Mouse (Mus musculus) frontal cortex, adult 2 months (tissue): Measurements from ENCODE around the gene Asrgl1. TPM values are rescaled to one million over a fixed set of nuclear protein-coding genes. Genes with fewer than 3 reads are reported as not detected.

Source experiments
- DNase-seq, 2 experiments: peaks; one replicate each; pipeline ENCODE4 v3.0.0; 2022; ENCODE audit warnings: low spot score in 1 of 2; ENCODE audit errors: extremely low spot score in 1 of 2
- polyA plus RNA-seq: library from polyadenylated mRNA; depleted of rRNA; stranded (reverse); fragments of >200 nt; gene quantifications from 2 replicates; pipeline ENCODE4 v1.2.3, GENCODE M21; 2012; rRNA removed

The Asrgl1 gene
- polyA plus RNA-seq, 1 experiment = 83.1 TPM

- no peak for DNase-seq
These were observed 61.5 kb downstream of the Asrgl1 start for GRCm38 (mm10) chr19:9073776-9074411.

GRCm38 (mm10) chr19:9072157-9072530, 63.3 kb downstream of the Asrgl1 start:
- no peak for DNase-seq

- DNase-seq = peak in 1 of 2 experiments; percentile 17
These were observed 63.8 kb downstream of the Asrgl1 start for GRCm38 (mm10) chr19:9071456-9072156.

- DNase-seq = no peak
These were observed 65.1 kb downstream of the Asrgl1 start for GRCm38 (mm10) chr19:9070316-9070715.

- peak in 1 of 2 experiments; percentile 56 for DNase-seq
These were observed 65.6 kb downstream of the Asrgl1 start for GRCm38 (mm10) chr19:9069687-9070307.

- DNase-seq = no peak
These were observed 68.1 kb downstream of the Asrgl1 start for GRCm38 (mm10) chr19:9067292-9067691.

- DNase-seq = peak; percentile 27 to 56
These were observed 69.5 kb downstream of the Asrgl1 start for GRCm38 (mm10) chr19:9065621-9066561.

GRCm38 (mm10) chr19:9063831-9064230, 71.6 kb downstream of the Asrgl1 start:
- DNase-seq = no peak

- DNase-seq = no peak
These were observed 72.6 kb downstream of the Asrgl1 start for GRCm38 (mm10) chr19:9062822-9063221.

GRCm38 (mm10) chr19:9061221-9061893, 74.1 kb downstream of the Asrgl1 start:
- no peak for DNase-seq

GRCm38 (mm10) chr19:9060103-9060502, 75.3 kb downstream of the Asrgl1 start:
- DNase-seq = no peak

Other genes starting within 250 kb of the Asrgl1 start
- gene 1810009A15Rik, start 246.8 kb downstream of the Asrgl1 start, polyA plus RNA-seq = 36.6 and 41.3 TPM in 2 replicates
- gene Gm49416, start 246.7 kb downstream of the Asrgl1 start, polyA plus RNA-seq = not detected in 2 replicates
- gene Ints5, start 242.6 kb downstream of the Asrgl1 start, polyA plus RNA-seq = 14.8 and 15.8 TPM in 2 replicates
- 87.7 and 95.2 TPM in 2 replicates for gene Ganab, start 237.6 kb downstream of the Asrgl1 start, polyA plus RNA-seq
- 190 and 210 TPM in 2 replicates for gene B3gat3, start 215.3 kb downstream of the Asrgl1 start, polyA plus RNA-seq
- gene Rom1, start 206.3 kb downstream of the Asrgl1 start, polyA plus RNA-seq = 8.3 and 9.6 TPM in 2 replicates
- gene Eml3, start 206.1 kb downstream of the Asrgl1 start, polyA plus RNA-seq = 13.9 and 14.1 TPM in 2 replicates
- 27.6 and 31.0 TPM in 2 replicates for gene Mta2, start 193.8 kb downstream of the Asrgl1 start, polyA plus RNA-seq
- 19.6 and 20.5 TPM in 2 replicates for gene Tut1, start 181.8 kb downstream of the Asrgl1 start, polyA plus RNA-seq
- gene Eef1g, start 168.6 kb downstream of the Asrgl1 start, polyA plus RNA-seq = 257 and 281 TPM in 2 replicates
- 6.8 and 7.5 TPM in 2 replicates for gene Ahnak, start 146.4 kb downstream of the Asrgl1 start, polyA plus RNA-seq
- gene Scgb1a1, start 47.7 kb downstream of the Asrgl1 start, polyA plus RNA-seq = 0.42 and 0.44 TPM in 2 replicates